Mouse (Mus musculus) gastrocnemius, adult 2 months (tissue): ENCODE data around the gene Col6a2. TPM values are rescaled to one million over a fixed set of nuclear protein-coding genes. Genes with fewer than 3 reads are reported as not detected.

ENCODE experiments used
- DNase-seq: peaks from one replicate; pipeline ENCODE4 v3.0.0; 2022
- H3K27ac ChIP-seq: fragments of 200-600 bp; 2 replicates; pipeline ENCODE4 v1.8.1; 2022; ENCODE audit warnings: mild to moderate bottlenecking
- H3K4me3 ChIP-seq: fragments of 200-600 bp; 2 replicates; pipeline ENCODE4 v1.8.1; 2022; ENCODE audit warnings: mild to moderate bottlenecking, moderate library complexity
- CTCF ChIP-seq: fragments of 200-600 bp; IDR thresholded peaks from 2 replicates; pipeline ENCODE4 v1.8.1; 2022; ENCODE audit warnings: antibody characterized with exemption, mild to moderate bottlenecking, moderate library complexity
- intact Hi-C: fragments of 180-260 bp; cut with DNase I; formaldehyde crosslinking; loops from one replicate; pipeline ENCODE4 v1.15.1; 2025
- long read RNA-seq, 2 experiments: library from polyadenylated mRNA; stranded (forward); transcript quantifications; one replicate each; pipeline ENCODE4 v2.0.0; 2021
- total RNA-seq, 2 experiments: library from RNA; stranded (reverse); gene quantifications; 2 replicates each; pipeline ENCODE4 v1.2.3; 2021

Gene Col6a2
- total RNA-seq, result 10 to 100 TPM; 28.5 to 59.5 TPM
- long read RNA-seq, experiment 1, full-length matches to known transcripts, result 14 of 31 reads
- long read RNA-seq, experiment 1, partial matches to known transcripts, result 12 of 31 reads
- long read RNA-seq, experiment 1, other reads (novel, unspliced or antisense), result 5 of 31 reads
- long read RNA-seq, experiment 2, partial matches to known transcripts, result 4 of 8 reads
- long read RNA-seq, experiment 2, other reads (novel, unspliced or antisense), result 1 of 8 reads

- TF ChIP-seq CTCF, result peak; percentile 88
- H3K4me3 ChIP-seq, result peak within 1 kb of the TSS; percentile 77
- DNase-seq, result peak; percentile 95
- intact Hi-C loops, result loop anchor here (1.0 to 10.0 kb wide), 3 partner anchors 105 to 158 kb away; partner anchors contain the start of genes Mcm3ap and Ybey
- peak within 1 kb of the TSS; percentile 91 for H3K27ac ChIP-seq
Measured at GRCm38 (mm10) chr10:76622928-76623680, at the start of gene Col6a2. Gene Col6a2, minus strand, starts transcription at chr10:76623630.

- intact Hi-C loops, result no loop called here
- TF ChIP-seq CTCF, result no peak
- H3K4me3 ChIP-seq, result no peak overlapping the region
- no peak overlapping the region for H3K27ac ChIP-seq
- DNase-seq, result no peak
Measured at GRCm38 (mm10) chr10:76671939-76672338, 48.5 kb upstream of the Col6a2 start.

GRCm38 (mm10) chr10:76668947-76669284 is 45.5 kb upstream of the Col6a2 start:
- peak overlapping the region; percentile 61 for H3K27ac ChIP-seq
- no peak for TF ChIP-seq CTCF
- intact Hi-C loops, result no loop called here
- H3K4me3 ChIP-seq, result no peak overlapping the region
- peak; percentile 65 for DNase-seq

GRCm38 (mm10) chr10:76668261-76668946 is 45.0 kb upstream of the Col6a2 start:
- intact Hi-C loops, result no loop called here
- no peak for DNase-seq
- TF ChIP-seq CTCF, result no peak
- no peak overlapping the region for H3K4me3 ChIP-seq
- peak overlapping the region; percentile 61 for H3K27ac ChIP-seq

GRCm38 (mm10) chr10:76667197-76667805 is 43.9 kb upstream of the Col6a2 start:
- Histone ChIP-seq H3K4me3 (no peak overlapping the region), H3K27ac (no peak overlapping the region)
- no peak for TF ChIP-seq CTCF
- DNase-seq, result no peak
- intact Hi-C loops, result no loop called here

GRCm38 (mm10) chr10:76665551-76665950 is 42.1 kb upstream of the Col6a2 start:
- Histone ChIP-seq H3K27ac (peak overlapping the region; percentile 81), H3K4me3 (no peak overlapping the region)
- intact Hi-C loops, result loop anchor here (2.0 kb wide), 1 partner anchor 33 kb away; no protein-coding TSS in a partner anchor
- DNase-seq, result no peak
- TF ChIP-seq CTCF, result no peak

- intact Hi-C loops, result loop anchor here (2.0 kb wide), 1 partner anchor 34 kb away; no protein-coding TSS in a partner anchor
- Histone ChIP-seq H3K27ac (peak overlapping the region; percentile 81), H3K4me3 (peak overlapping the region; percentile 34)
- TF ChIP-seq CTCF, result no peak
- DNase-seq, result peak; percentile 95
Measured at GRCm38 (mm10) chr10:76664156-76665115, 41.0 kb upstream of the Col6a2 start.

GRCm38 (mm10) chr10:76653345-76654336 is 30.2 kb upstream of the Col6a2 start:
- no peak for DNase-seq
- no peak overlapping the region for H3K4me3 ChIP-seq
- TF ChIP-seq CTCF, result no peak
- no peak overlapping the region for H3K27ac ChIP-seq
- intact Hi-C loops, result no loop called here

GRCm38 (mm10) chr10:76650662-76651342 is 27.4 kb upstream of the Col6a2 start:
- TF ChIP-seq CTCF, result no peak
- Histone ChIP-seq H3K4me3 (no peak overlapping the region), H3K27ac (peak overlapping the region; percentile 66)
- intact Hi-C loops, result no loop called here
- no peak for DNase-seq

GRCm38 (mm10) chr10:76648738-76649137 is 25.3 kb upstream of the Col6a2 start:
- peak; percentile 72 for DNase-seq
- intact Hi-C loops, result no loop called here
- Histone ChIP-seq H3K27ac (peak overlapping the region; percentile 56), H3K4me3 (no peak overlapping the region)
- TF ChIP-seq CTCF, result no peak
